Mouse (Mus musculus) intestine, postnatal 0 days (tissue): Measurements from ENCODE around the gene Olfr267. TPM values are rescaled to one million over a fixed set of nuclear protein-coding genes. Genes with fewer than 3 reads are reported as not detected.

ENCODE experiments used
- ATAC-seq: fragments of 200-750 bp; cut with Nextera tagmentation; 2 replicates; pipeline ENCODE4 v1.8.0; 2017; ENCODE audit warnings: mild to moderate bottlenecking, moderate TSS enrichment, moderate library complexity
- H3K27ac ChIP-seq: fragments of 300-500 bp; sonication (generic); 2 replicates; pipeline ENCODE4 v1.5.1; 2014; ENCODE audit warnings: mild to moderate bottlenecking, low read depth, low read length, moderate library complexity
- H3K27me3 ChIP-seq: fragments of 300-500 bp; sonication (generic); replicated peaks from 2 replicates; pipeline ENCODE4 v1.6.1; 2014; ENCODE audit warnings: low read length, mixed read lengths; ENCODE audit not compliant: control insufficient read depth, insufficient read depth
- H3K36me3 ChIP-seq: fragments of 300-500 bp; sonication (generic); 2 replicates; pipeline ENCODE4 v1.6.1; 2014; ENCODE audit warnings: mild to moderate bottlenecking, moderate library complexity; ENCODE audit not compliant: control insufficient read depth, insufficient read depth
- H3K4me1 ChIP-seq: fragments of 300-500 bp; sonication (generic); replicated peaks from 2 replicates; pipeline ENCODE4 v1.6.1; 2014; ENCODE audit warnings: antibody characterized with exemption, low read length, mixed read lengths; ENCODE audit not compliant: control insufficient read depth, insufficient read depth
- H3K4me2 ChIP-seq: fragments of 300-500 bp; sonication (generic); replicated peaks from 2 replicates; pipeline ENCODE4 v1.6.1; 2014; ENCODE audit warnings: low read depth, mild to moderate bottlenecking, moderate library complexity
- H3K4me3 ChIP-seq: fragments of 300-500 bp; sonication (generic); 2 replicates; pipeline ENCODE4 v1.5.1; 2014; ENCODE audit warnings: low read depth, low read length
- H3K9ac ChIP-seq: fragments of 300-500 bp; sonication (generic); 2 replicates; pipeline ENCODE4 v1.6.1; 2014; ENCODE audit warnings: mild to moderate bottlenecking, low read depth, low read length
- H3K9me3 ChIP-seq: fragments of 300-500 bp; sonication (generic); 2 replicates; pipeline ENCODE4 v1.6.1; 2016; ENCODE audit warnings: mixed run types; ENCODE audit not compliant: control insufficient read depth
- CTCF ChIP-seq: sonication (generic); IDR thresholded peaks from 2 replicates; pipeline ENCODE4 v1.5.1; 2016; ENCODE audit warnings: low read depth, mild to moderate bottlenecking, control low read depth, antibody characterized with exemption, moderate library complexity
- WGBS: fragments of 180-500 bp; shearing (Covaris S2); extraction: QIAGEN DNeasy Blood & Tissue Kit; methylation state at CpG from one replicate; pipeline ENCODE4 v1.1.7; 2014; 5-methylcytosine and 5-hydroxymethylcytosine counted together
- polyA plus RNA-seq: library from polyadenylated mRNA; unstranded; fragments of >200 nt; fragmentation: Nextera tagmentation; extraction: Ambion mirVana; gene quantifications from 2 replicates; pipeline ENCODE4 v1.2.1, GENCODE M21; 2015

Gene Olfr267
- polyA plus RNA-seq, result 0.03 TPM in 1 of 2 replicates, not detected in the other

GRCm38 (mm10) chr4:58787616-58788015 lies at the start of gene Olfr267:
Olfr267 (minus strand) TSS chr4:58787716.
- Histone ChIP-seq H3K27me3 (no peaks in the 10 kb centered on the region), H3K9me3 (no peaks in the 10 kb centered on the region), H3K4me2 (no peak within 1 kb of the TSS), H3K27ac (no peak within 1 kb of the TSS), H3K9ac (no peak within 1 kb of the TSS), H3K36me3 (no peaks in the 10 kb centered on the region), H3K4me1 (no peaks in the 10 kb centered on the region), H3K4me3 (no peak within 1 kb of the TSS)
- no peak for TF ChIP-seq CTCF
- no peak for ATAC-seq

- Histone ChIP-seq H3K27ac (no peak overlapping the region), H3K9me3 (no peaks in the 10 kb centered on the region), H3K9ac (no peak overlapping the region), H3K4me2 (no peak overlapping the region), H3K27me3 (no peaks in the 10 kb centered on the region), H3K36me3 (peaks cover 27% of the 10 kb centered on the region), H3K4me3 (no peak overlapping the region), H3K4me1 (no peaks in the 10 kb centered on the region)
- no peak for ATAC-seq
- WGBS, result 80% methylated on average over 3 of the region's 3 CpGs
- TF ChIP-seq CTCF, result no peak
These were observed 45.4 kb upstream of the Olfr267 start for GRCm38 (mm10) chr4:58832908-58833307.

- H3K27me3 ChIP-seq, result no peaks in the 10 kb centered on the region
- peaks cover 46% of the 10 kb centered on the region for H3K36me3 ChIP-seq
- 91% methylated on average over 4 of the region's 4 CpGs for WGBS
- H3K4me1 ChIP-seq, result no peaks in the 10 kb centered on the region
- no peak overlapping the region for H3K4me2 ChIP-seq
- H3K9me3 ChIP-seq, result no peaks in the 10 kb centered on the region
- no peak for ATAC-seq
- H3K9ac ChIP-seq, result no peak overlapping the region
- no peak overlapping the region for H3K27ac ChIP-seq
- no peak for TF ChIP-seq CTCF
- H3K4me3 ChIP-seq, result no peak overlapping the region
These were observed 38.4 kb upstream of the Olfr267 start for GRCm38 (mm10) chr4:58825921-58826320.

GRCm38 (mm10) chr4:58786659-58787058 lies 857 bp downstream of the Olfr267 start:
- H3K4me3 ChIP-seq, result no peak overlapping the region
- 66% methylated on average over 3 of the region's 3 CpGs for WGBS
- no peak overlapping the region for H3K9ac ChIP-seq
- H3K27me3 ChIP-seq, result no peaks in the 10 kb centered on the region
- H3K27ac ChIP-seq, result no peak overlapping the region
- no peaks in the 10 kb centered on the region for H3K4me1 ChIP-seq
- H3K36me3 ChIP-seq, result no peaks in the 10 kb centered on the region
- ATAC-seq, result no peak
- H3K4me2 ChIP-seq, result no peak overlapping the region
- H3K9me3 ChIP-seq, result no peaks in the 10 kb centered on the region
- no peak for TF ChIP-seq CTCF

- no peaks in the 10 kb centered on the region for H3K36me3 ChIP-seq
These were observed 24.1 kb downstream of the Olfr267 start for GRCm38 (mm10) chr4:58763417-58763816.

GRCm38 (mm10) chr4:58749510-58749909 lies 38.0 kb downstream of the Olfr267 start:
- Histone ChIP-seq H3K4me1 (no peaks in the 10 kb centered on the region), H3K4me3 (no peak overlapping the region), H3K4me2 (peak overlapping the region; percentile 7; the same call in 1 of the 2 replicates), H3K9me3 (no peaks in the 10 kb centered on the region), H3K36me3 (no peaks in the 10 kb centered on the region), H3K27me3 (no peaks in the 10 kb centered on the region), H3K27ac (no peak overlapping the region), H3K9ac (no peak overlapping the region)
- TF ChIP-seq CTCF, result peak; percentile 78
- 26% methylated on average over 2 of the region's 2 CpGs for WGBS
- no peak for ATAC-seq

More at GRCm38 (mm10) chr4:58763417-58763816, 24.1 kb downstream of the Olfr267 start:
- Histone ChIP-seq H3K4me1 (no peaks in the 10 kb centered on the region), H3K4me2 (no peak overlapping the region), H3K9me3 (no peaks in the 10 kb centered on the region), H3K4me3 (no peak overlapping the region), H3K27me3 (no peaks in the 10 kb centered on the region), H3K27ac (no peak overlapping the region), H3K9ac (no peak overlapping the region)
- ATAC-seq, result no peak
- no peak for TF ChIP-seq CTCF
- WGBS, result 79% methylated on average over 3 of the region's 3 CpGs

GRCm38 (mm10) chr4:58749101-58749500 lies 38.4 kb downstream of the Olfr267 start:
- H3K27ac ChIP-seq, result peak overlapping the region; percentile 28; the same call in 1 of the 2 replicates
- no peaks in the 10 kb centered on the region for H3K27me3 ChIP-seq
- no peaks in the 10 kb centered on the region for H3K36me3 ChIP-seq
- H3K4me2 ChIP-seq, result peak overlapping the region; percentile 7; the same call in 1 of the 2 replicates
- 46% methylated on average over 10 of the region's 10 CpGs for WGBS
- H3K4me3 ChIP-seq, result no peak overlapping the region
- no peaks in the 10 kb centered on the region for H3K9me3 ChIP-seq
- no peak overlapping the region for H3K9ac ChIP-seq
- no peak for TF ChIP-seq CTCF
- ATAC-seq, result no peak
- no peaks in the 10 kb centered on the region for H3K4me1 ChIP-seq
